Mouse (Mus musculus) adrenal gland, postnatal 0 days (tissue): ENCODE data around the gene Rasal2. TPM values are rescaled to one million over a fixed set of nuclear protein-coding genes. Genes with fewer than 3 reads are reported as not detected.

Experiments used
- polyA plus RNA-seq: library from polyadenylated mRNA; unstranded; fragments of >200 nt; fragmentation: Nextera tagmentation; extraction: Ambion mirVana; gene quantifications from 2 replicates; pipeline ENCODE4 v1.2.1, GENCODE M21; 2015

Rasal2 gene
- 6.8 and 9.6 TPM in 2 replicates for polyA plus RNA-seq

DNA sequence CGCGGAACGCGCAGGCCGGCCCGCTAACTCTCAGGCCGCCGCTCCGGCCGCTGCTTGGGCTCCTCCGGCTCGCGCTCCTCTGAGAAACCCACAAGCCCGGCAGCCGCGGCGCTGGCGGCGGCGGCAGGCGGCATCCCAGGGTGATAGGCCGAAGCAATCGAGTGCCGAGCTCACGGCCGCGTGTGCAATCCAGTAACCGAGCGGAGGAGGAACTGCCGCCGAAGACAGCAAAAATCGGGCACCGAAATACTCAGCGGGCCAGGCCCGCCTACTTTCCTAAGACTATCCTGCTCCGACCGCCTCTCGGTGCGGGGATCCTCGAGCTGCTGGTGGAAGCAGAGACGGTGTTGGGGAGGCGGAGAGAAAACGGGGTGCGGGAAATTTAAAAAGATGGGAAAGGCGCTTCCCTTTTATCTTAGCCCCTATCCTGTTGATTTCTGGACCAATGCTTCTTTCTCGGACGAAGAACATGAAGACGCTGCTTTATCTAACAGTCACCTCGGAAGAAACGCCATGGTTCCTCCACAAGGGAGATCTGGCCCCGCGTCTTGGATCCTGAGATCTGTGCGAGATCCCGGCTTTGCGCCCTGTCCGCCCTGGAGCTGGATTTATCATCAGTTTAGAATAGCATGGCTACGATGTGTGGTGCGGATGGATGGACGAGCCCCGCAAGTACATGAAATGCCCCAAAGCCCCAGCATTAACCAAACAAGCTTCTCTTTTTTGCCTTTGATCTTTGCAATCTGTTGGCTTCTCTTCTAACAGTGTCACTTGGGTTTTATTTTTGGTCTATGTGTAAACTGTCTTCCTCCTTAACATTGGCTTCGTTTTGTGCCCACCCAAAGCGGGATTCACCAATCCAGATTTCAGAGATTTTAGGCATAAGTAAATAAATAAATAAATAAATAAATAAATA, at the start of gene Rasal2:
Gene Rasal2, minus strand, starts transcription at position 142 of the 916 bp plus-strand sequence.

DNA sequence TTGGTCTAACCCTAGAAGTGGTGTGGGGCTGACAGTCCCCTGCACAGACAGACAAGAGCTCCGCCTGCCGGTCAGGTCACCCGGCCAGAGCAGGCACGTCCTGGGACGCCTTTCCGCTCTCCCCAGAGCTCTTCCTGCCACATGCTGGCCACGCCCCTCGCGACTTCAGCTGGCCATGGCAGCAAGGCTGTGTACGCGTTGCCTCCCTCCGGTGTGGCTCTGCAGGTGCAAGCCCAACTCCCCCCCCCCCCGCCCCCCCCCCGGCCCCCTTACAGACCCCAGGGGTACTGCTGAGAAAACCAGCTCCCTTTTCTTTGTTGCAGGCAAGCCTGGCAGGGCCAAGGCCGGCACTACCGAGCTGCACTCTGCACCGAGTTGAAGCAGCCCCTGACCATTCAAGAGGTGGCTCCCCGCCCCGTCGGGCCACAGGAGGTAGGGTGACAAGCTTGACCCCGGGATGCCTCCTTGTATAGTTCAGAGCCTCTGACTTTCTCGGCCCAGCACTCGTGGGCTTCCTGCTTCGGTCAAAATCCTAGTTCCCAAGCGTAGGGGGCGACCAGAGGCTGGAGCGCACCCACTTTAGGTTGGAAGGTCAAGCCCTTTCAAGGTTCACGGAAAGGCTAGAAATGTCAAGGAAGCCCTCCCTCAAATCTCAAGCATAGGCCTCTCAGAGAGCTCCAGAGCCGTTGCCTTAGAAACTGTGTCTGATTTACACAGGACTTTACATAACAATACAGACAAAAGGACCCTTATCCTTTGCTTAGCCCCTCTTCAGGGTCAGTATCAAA, 46.2 kb upstream of the Rasal2 start, which contains the start of gene Cryzl2:
Gene Cryzl2, plus strand, starts transcription at position 157 of the 788 bp plus-strand sequence.

DNA sequence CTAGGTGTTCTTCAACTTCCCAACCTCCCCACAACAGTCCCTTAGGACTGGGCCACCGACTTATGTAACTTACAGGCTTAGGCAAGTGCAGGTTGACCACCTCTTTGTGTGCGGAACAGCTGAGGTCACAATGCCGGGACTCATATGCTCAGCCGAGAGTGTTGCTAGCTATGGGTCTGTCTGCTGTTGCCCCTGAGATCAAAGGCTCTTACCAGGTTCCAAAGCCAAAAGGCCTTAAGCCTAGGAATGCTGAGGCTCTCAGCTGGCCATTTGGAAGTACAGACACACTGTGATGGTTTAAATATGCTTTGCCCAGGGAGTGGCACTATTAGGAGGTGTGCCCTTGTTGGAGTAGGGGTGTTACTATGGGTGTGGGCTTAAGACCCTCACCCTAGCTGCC, 303.8 kb downstream of the Rasal2 start, which contains the start of gene Tex35:
Gene Tex35, minus strand, starts transcription at position 101 of the 400 bp plus-strand sequence.

Other genes with a start within 250 kb of the Rasal2 start
- gene Cryzl2, start 46.0 kb upstream of the Rasal2 start, polyA plus RNA-seq = 34.1 and 69.9 TPM in 2 replicates
- 1.1 and 1.3 TPM in 2 replicates for gene Sec16b, start 94.1 kb upstream of the Rasal2 start, polyA plus RNA-seq